Mouse (Mus musculus): ENCODE measurements around the gene Lrig1.

- TF ChIP-seq POLR2A (IDR thresholded peaks at IDR 0.05; ENCODE audit: borderline replicate concordance, extremely low read depth, low read depth, low read length) = no peak
- no peak for TF ChIP-seq CTCF (IDR thresholded peaks at IDR 0.05; ENCODE audit: insufficient read depth, low read length)
These were observed 138.6 kb downstream of the Lrig1 start for GRCm38 (mm10) chr6:94561346-94561745.
